Mouse (Mus musculus) midbrain, embryonic 11.5 days (tissue): ENCODE data around the gene Dpm2. TPM values are rescaled to one million over a fixed set of nuclear protein-coding genes. Genes with fewer than 3 reads are reported as not detected.

Experiments
- polyA plus RNA-seq: library from polyadenylated mRNA; unstranded; fragments of >200 nt; fragmentation: Nextera tagmentation; extraction: Ambion mirVana; gene quantifications from 2 replicates; pipeline ENCODE4 v1.2.1, GENCODE M21; 2014

Gene Dpm2
- polyA plus RNA-seq, 1 experiment from 2014 or later = 110 TPM

Other genes with a start within 250 kb of the Dpm2 start
- 43.1 and 46.9 TPM in 2 replicates for gene Ciz1, start 218.5 kb upstream of the Dpm2 start, polyA plus RNA-seq
- gene Dnm1, start 217.5 kb upstream of the Dpm2 start, polyA plus RNA-seq = 12.9 and 13.8 TPM in 2 replicates
- gene 1110008P14Rik, start 188.9 kb upstream of the Dpm2 start, polyA plus RNA-seq = 46.4 and 49.4 TPM in 2 replicates
- gene Lcn2, start 182.6 kb upstream of the Dpm2 start, polyA plus RNA-seq = 0.30 TPM in 1 of 2 replicates, not detected in the other
- gene Ptges2, start 175.0 kb upstream of the Dpm2 start, polyA plus RNA-seq = 24.7 and 25.4 TPM in 2 replicates
- gene Naif1, start 120.4 kb upstream of the Dpm2 start, polyA plus RNA-seq = 6.3 and 6.4 TPM in 2 replicates
- 20.0 and 20.4 TPM in 2 replicates for gene Slc25a25, start 119.4 kb upstream of the Dpm2 start, polyA plus RNA-seq
- gene Fam102a, start 35.5 kb upstream of the Dpm2 start, polyA plus RNA-seq = 6.3 and 6.8 TPM in 2 replicates
- gene Pip5kl1, start 3.9 kb downstream of the Dpm2 start, polyA plus RNA-seq = 2.0 and 2.1 TPM in 2 replicates
- 0.25 and 0.49 TPM in 2 replicates for gene 9430097D07Rik, start 4.8 kb downstream of the Dpm2 start, polyA plus RNA-seq
- 13.2 and 13.6 TPM in 2 replicates for gene St6galnac4, start 16.2 kb downstream of the Dpm2 start, polyA plus RNA-seq
- gene St6galnac6, start 28.9 kb downstream of the Dpm2 start, polyA plus RNA-seq = 3.4 and 4.5 TPM in 2 replicates
- 18.3 and 22.0 TPM in 2 replicates for gene Ak1, start 50.9 kb downstream of the Dpm2 start, polyA plus RNA-seq
- gene Eng, start 75.7 kb downstream of the Dpm2 start, polyA plus RNA-seq = 20.5 and 22.7 TPM in 2 replicates
- 10.3 and 13.9 TPM in 2 replicates for gene Fpgs, start 133.3 kb downstream of the Dpm2 start, polyA plus RNA-seq
- gene Cdk9, start 142.2 kb downstream of the Dpm2 start, polyA plus RNA-seq = 72.8 and 82.6 TPM in 2 replicates
- 23.4 and 25.5 TPM in 2 replicates for gene Sh2d3c, start 150.2 kb downstream of the Dpm2 start, polyA plus RNA-seq
- 2.0 and 3.0 TPM in 2 replicates for gene 6330409D20Rik, start 170.2 kb downstream of the Dpm2 start, polyA plus RNA-seq
- gene Tor2a, start 186.4 kb downstream of the Dpm2 start, polyA plus RNA-seq = 47.7 and 51.4 TPM in 2 replicates
- gene Ttc16, start 204.8 kb downstream of the Dpm2 start, polyA plus RNA-seq = 0.26 and 0.30 TPM in 2 replicates
- 3.2 and 3.9 TPM in 2 replicates for gene Ptrh1, start 204.9 kb downstream of the Dpm2 start, polyA plus RNA-seq
- 0.08 and 0.28 TPM in 2 replicates for gene Cfap157, start 213.6 kb downstream of the Dpm2 start, polyA plus RNA-seq